Mouse (Mus musculus): ENCODE measurements around the gene 5730480H06Rik.

GRCm38 (mm10) chr5:48419741-48420140, 92.0 kb downstream of the 5730480H06Rik start:
- TF ChIP-seq CTCF (conservative IDR thresholded peaks at IDR 0.05; ENCODE audit: low read length) (no peak), NANOG (IDR thresholded peaks at IDR 0.05; ENCODE audit: borderline replicate concordance, low read length) (no peak)

Measured in E14TG2a.4 (cell line).